Mouse (Mus musculus) monocyte, adult 2 months (primary cell): ENCODE results near the gene Fas.

ENCODE experiments used
- DNase-seq, 2 experiments: peaks; one replicate each; pipeline ENCODE4 v3.0.0; 2022; ENCODE audit warnings: low spot score in 2 of 2, low read depth in 1 of 2

Gene Fas

GRCm38 (mm10) chr19:34289948-34290789 is at the start of gene Fas:
Fas (plus strand) TSS chr19:34290666.
- DNase-seq, result peak; percentile 11 to 45

GRCm38 (mm10) chr19:34241247-34241915 is 49.1 kb upstream of the Fas start:
- DNase-seq, result no peak

GRCm38 (mm10) chr19:34242925-34243324 is 47.5 kb upstream of the Fas start:
- DNase-seq, result no peak

- DNase-seq, result peak in 1 of 2 experiments; percentile 31
Measured at GRCm38 (mm10) chr19:34244056-34244455, 46.4 kb upstream of the Fas start.

- no peak for DNase-seq
Measured at GRCm38 (mm10) chr19:34248558-34248957, 41.9 kb upstream of the Fas start.

- no peak for DNase-seq
Measured at GRCm38 (mm10) chr19:34250621-34251020, 39.8 kb upstream of the Fas start.

- no peak for DNase-seq
Measured at GRCm38 (mm10) chr19:34251900-34252299, 38.6 kb upstream of the Fas start.

GRCm38 (mm10) chr19:34252450-34252849 is 38.0 kb upstream of the Fas start:
- no peak for DNase-seq

- DNase-seq, result no peak
Measured at GRCm38 (mm10) chr19:34254101-34254879, 36.2 kb upstream of the Fas start.

- DNase-seq, result no peak
Measured at GRCm38 (mm10) chr19:34254880-34255681, 35.4 kb upstream of the Fas start, which contains the start of gene Acta2. Acta2 (minus strand) TSS chr19:34255590.

GRCm38 (mm10) chr19:34256149-34256548 is 34.3 kb upstream of the Fas start:
- DNase-seq, result no peak

- no peak for DNase-seq
Measured at GRCm38 (mm10) chr19:34256936-34257335, 33.5 kb upstream of the Fas start.

- DNase-seq, result peak in 1 of 2 experiments; percentile 19
Measured at GRCm38 (mm10) chr19:34262273-34262974, 28.0 kb upstream of the Fas start.

GRCm38 (mm10) chr19:34265604-34266193 is 24.8 kb upstream of the Fas start:
- no peak for DNase-seq

GRCm38 (mm10) chr19:34268991-34269390 is 21.5 kb upstream of the Fas start:
- DNase-seq, result no peak

- DNase-seq, result peak; percentile 73 to 85
Measured at GRCm38 (mm10) chr19:34270106-34270726, 20.2 kb upstream of the Fas start.

GRCm38 (mm10) chr19:34270824-34271464 is 19.5 kb upstream of the Fas start:
- DNase-seq, result no peak

- DNase-seq, result no peak
Measured at GRCm38 (mm10) chr19:34273073-34273472, 17.4 kb upstream of the Fas start.

- no peak for DNase-seq
Measured at GRCm38 (mm10) chr19:34278078-34278477, 12.4 kb upstream of the Fas start.
